In the genomic region with DNA sequence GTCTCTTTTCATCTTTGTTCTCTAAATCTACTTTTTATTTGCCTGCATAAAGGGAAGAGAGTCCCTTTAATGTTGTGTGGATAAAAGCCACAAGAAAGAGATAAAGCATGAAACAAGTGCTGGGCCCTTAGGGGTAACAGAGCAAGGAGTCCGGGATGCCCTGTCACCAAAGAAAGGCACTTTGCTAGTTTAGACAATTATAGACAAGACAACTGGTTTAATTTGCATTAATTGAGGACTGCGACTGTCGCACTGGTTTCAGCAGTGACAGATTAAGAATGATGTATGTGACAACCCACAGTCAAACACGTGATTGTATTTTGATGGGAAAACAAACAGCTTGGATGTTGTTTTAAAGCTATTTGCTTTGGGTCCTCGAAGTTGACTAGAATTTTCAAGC, we compare ENCODE assay signal across 19 mouse cellular contexts.
"Had no signal": no experiment of that assay in that cellular context is flagged by ENCODE, and none has a peak within 500 bp of the region (broad histone marks: within the 10 kb centered on the region; RNA-seq: fewer than 3 reads in every experiment).

No protein-coding gene starts in this region.

- H3K4me2 ChIP-seq: kidney, embryonic 15.5 days; liver, embryonic 13.5 days; neural tube, embryonic 13.5 days had no signal

- DNase-seq: kidney, adult 8-10 months; kidney, postnatal 10 days; kidney, postnatal 36 days; layer of hippocampus, postnatal 36 days; liver, embryonic 13.5 days; lung, adult 2 months; midbrain, embryonic 14.5 days; right cerebral cortex, adult 18-20 months; right cerebral cortex, postnatal 14 days; right cerebral cortex, postnatal 4 days; thymus, adult 2 months; thymus, postnatal 14 days; thymus, postnatal 4 days had no signal

- H3K27ac ChIP-seq: kidney, embryonic 15.5 days; left cerebral cortex, adult 2 months; liver, embryonic 13.5 days; macrophage; neural tube, embryonic 13.5 days; stomach, postnatal 0 days had no signal

- H3K9me3 ChIP-seq: liver, embryonic 13.5 days; neural tube, embryonic 13.5 days had no signal

- H3K27me3 ChIP-seq: kidney, embryonic 15.5 days; liver, embryonic 13.5 days; neural tube, embryonic 13.5 days had no signal

- H3K36me3 ChIP-seq: kidney, embryonic 15.5 days; liver, embryonic 13.5 days; neural tube, embryonic 13.5 days had no signal

- H3K4me3 ChIP-seq: kidney, embryonic 15.5 days; left cerebral cortex, adult 2 months; liver, embryonic 13.5 days; myocyte; neural tube, embryonic 13.5 days had no signal

- H3K4me1 ChIP-seq: kidney, embryonic 15.5 days; liver, embryonic 13.5 days had no signal

- H3K9ac ChIP-seq: kidney, embryonic 15.5 days; liver, embryonic 13.5 days; neural tube, embryonic 13.5 days had no signal
